Mouse (Mus musculus) spleen, adult 2 months (tissue): ENCODE results near the gene Tfrc. TPM values are rescaled to one million over a fixed set of nuclear protein-coding genes. Genes with fewer than 3 reads are reported as not detected.

Experiments
- DNase-seq, 2 experiments: peaks; one replicate each; pipeline versions ENCODE4 v3.0.0 to v3.0.0-alpha.2; 2012 to 2021; ENCODE audit warnings: low spot score in 2 of 2, low read depth in 1 of 2
- H3K27ac ChIP-seq: fragments of 200-500 bp; 2 replicates; pipeline ENCODE4 v1.5.1; 2012; ENCODE audit warnings: low read length, inconsistent platforms; ENCODE audit not compliant: insufficient read depth
- H3K27me3 ChIP-seq: fragments of 200-500 bp; 2 replicates; pipeline ENCODE4 v1.6.1; 2012; ENCODE audit warnings: mild to moderate bottlenecking, moderate library complexity, low read length, inconsistent platforms; ENCODE audit not compliant: control insufficient read depth, insufficient read depth
- H3K36me3 ChIP-seq: fragments of 200-500 bp; 2 replicates; pipeline ENCODE4 v1.6.1; 2012; ENCODE audit warnings: mild to moderate bottlenecking, low read length, inconsistent platforms; ENCODE audit not compliant: control insufficient read depth, insufficient read depth
- H3K4me1 ChIP-seq: fragments of 200-500 bp; 2 replicates; pipeline ENCODE4 v1.6.1; 2011; ENCODE audit warnings: inconsistent platforms; ENCODE audit not compliant: control insufficient read depth, insufficient read depth, insufficient read length
- H3K4me3 ChIP-seq: fragments of 200-500 bp; 2 replicates; pipeline ENCODE4 v1.5.1; 2011; ENCODE audit warnings: mild to moderate bottlenecking, inconsistent platforms; ENCODE audit not compliant: insufficient read depth, insufficient read length; ENCODE audit errors: extremely low read depth
- CTCF ChIP-seq: fragments of 200-500 bp; IDR thresholded peaks from 2 replicates; pipeline ENCODE4 v1.5.1; 2011; ENCODE audit warnings: mild to moderate bottlenecking, inconsistent platforms; ENCODE audit not compliant: insufficient read depth, insufficient read length, insufficient replicate concordance; ENCODE audit errors: extremely low read depth
- POLR2A ChIP-seq: fragments of 200-500 bp; IDR thresholded peaks from 2 replicates; pipeline ENCODE4 v1.6.1; 2011; ENCODE audit warnings: low read depth, low read length, inconsistent platforms
- WGBS: fragments of 180-500 bp; shearing (Covaris S2); methylation state at CpG from one replicate; pipeline ENCODE4 v1.1.7; 2018; 5-methylcytosine and 5-hydroxymethylcytosine counted together
- polyA plus RNA-seq: library from polyadenylated mRNA; depleted of rRNA; stranded (reverse); fragments of >200 nt; gene quantifications from 2 replicates; pipeline ENCODE4 v1.2.3, GENCODE M21; 2012

Tfrc gene
- polyA plus RNA-seq, 1 experiment: 11.9 TPM

GRCm38 (mm10) chr16:32668030-32668429, 59.3 kb downstream of the Tfrc start:
- Histone ChIP-seq H3K27me3 (no peaks in the 10 kb centered on the region), H3K4me3 (no peak overlapping the region), H3K4me1 (peaks cover 2% of the 10 kb centered on the region; the same call in 1 of the 2 replicates), H3K36me3 (peaks cover 27% of the 10 kb centered on the region), H3K27ac (no peak overlapping the region)
- 82% methylated on average over 10 of the region's 10 CpGs for WGBS
- no peak for DNase-seq
- TF ChIP-seq CTCF: no peak
- no peak for TF ChIP-seq POLR2A

- peak in 1 of 2 experiments; percentile 52 for DNase-seq
- 88% methylated on average over 4 of the region's 4 CpGs for WGBS
- H3K27ac ChIP-seq: no peak overlapping the region
These were observed 59.8 kb downstream of the Tfrc start for GRCm38 (mm10) chr16:32668472-32668871.

DNA sequence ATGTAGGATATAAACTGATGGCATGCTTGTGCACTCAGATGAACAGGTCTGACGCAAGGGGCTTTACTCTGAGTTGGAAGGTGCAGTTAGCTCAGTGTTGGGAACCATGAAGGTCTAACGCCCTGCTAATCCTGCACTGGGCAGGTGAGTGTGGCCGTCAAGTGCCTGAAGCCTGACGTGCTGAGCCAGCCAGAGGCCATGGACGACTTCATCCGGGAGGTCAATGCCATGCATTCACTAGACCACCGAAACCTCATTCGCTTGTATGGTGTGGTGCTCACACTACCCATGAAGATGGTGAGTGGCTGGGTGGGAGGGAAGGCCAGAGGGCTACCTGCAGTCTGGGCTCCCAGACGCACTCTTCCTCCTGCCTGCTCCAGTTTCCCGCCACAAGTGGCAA, 60.5 kb downstream of the Tfrc start:
- Histone ChIP-seq H3K4me1 (no peaks in the 10 kb centered on the region; the same call in 1 of the 2 replicates), H3K36me3 (peaks cover 30% of the 10 kb centered on the region), H3K27me3 (no peaks in the 10 kb centered on the region), H3K27ac (no peak overlapping the region), H3K4me3 (no peak overlapping the region)
- WGBS: 97% methylated on average over 10 of the region's 10 CpGs
- TF ChIP-seq CTCF: no peak
- TF ChIP-seq POLR2A: no peak
- DNase-seq: no peak

More at GRCm38 (mm10) chr16:32668472-32668871, 59.8 kb downstream of the Tfrc start:
- Histone ChIP-seq H3K4me3 (no peak overlapping the region), H3K4me1 (peaks cover under 1% of the 10 kb centered on the region; the same call in 1 of the 2 replicates), H3K36me3 (peaks cover 30% of the 10 kb centered on the region), H3K27me3 (no peaks in the 10 kb centered on the region)
- no peak for TF ChIP-seq POLR2A
- peak; percentile 44; the same call in 1 of the 2 replicates for TF ChIP-seq CTCF

- H3K27ac ChIP-seq: no peak overlapping the region; the same call in 1 of the 2 replicates
- DNase-seq: no peak
- 84% methylated on average over 10 of the region's 10 CpGs for WGBS
- TF ChIP-seq POLR2A: no peak
- no peak for TF ChIP-seq CTCF
- peaks cover 32% of the 10 kb centered on the region for H3K36me3 ChIP-seq
- no peaks in the 10 kb centered on the region; the same call in 1 of the 2 replicates for H3K4me1 ChIP-seq
- no peak overlapping the region for H3K4me3 ChIP-seq
- H3K27me3 ChIP-seq: no peaks in the 10 kb centered on the region
These were observed 61.8 kb downstream of the Tfrc start for GRCm38 (mm10) chr16:32670354-32671124.

GRCm38 (mm10) chr16:32671206-32671887, 62.6 kb downstream of the Tfrc start:
- Histone ChIP-seq H3K27ac (no peak overlapping the region), H3K36me3 (peaks cover 39% of the 10 kb centered on the region), H3K4me3 (no peak overlapping the region), H3K4me1 (no peaks in the 10 kb centered on the region; the same call in 1 of the 2 replicates), H3K27me3 (no peaks in the 10 kb centered on the region)
- 88% methylated on average over 13 of the region's 13 CpGs for WGBS
- no peak for TF ChIP-seq POLR2A
- no peak for TF ChIP-seq CTCF
- no peak for DNase-seq

DNA sequence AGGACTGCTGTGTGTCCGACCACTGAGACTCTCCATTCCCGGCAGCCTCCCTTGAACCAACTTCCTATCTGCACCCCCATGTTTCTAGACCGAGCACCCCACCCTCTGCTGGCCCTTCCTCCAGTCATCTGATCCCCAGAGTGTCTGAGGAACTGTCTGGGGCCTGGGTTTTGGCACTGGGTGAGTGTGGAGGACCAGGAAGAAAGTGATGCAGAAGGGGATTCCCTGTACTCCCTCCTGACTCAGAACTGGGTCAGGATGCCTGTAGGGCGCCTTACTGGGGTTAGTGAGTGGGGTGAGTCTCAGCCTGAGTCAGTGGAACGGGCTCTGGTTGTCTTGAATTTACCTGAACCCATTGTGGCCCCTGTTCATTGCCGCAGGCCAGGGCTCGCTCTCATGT, 63.5 kb downstream of the Tfrc start:
- H3K4me1 ChIP-seq: no peaks in the 10 kb centered on the region
- no peak overlapping the region for H3K4me3 ChIP-seq
- H3K27me3 ChIP-seq: no peaks in the 10 kb centered on the region
- H3K36me3 ChIP-seq: peaks cover 48% of the 10 kb centered on the region
- no peak for DNase-seq
- TF ChIP-seq CTCF (no peak), POLR2A (no peak)
- H3K27ac ChIP-seq: no peak overlapping the region
- 92% methylated on average over 7 of the region's 7 CpGs for WGBS

DNA sequence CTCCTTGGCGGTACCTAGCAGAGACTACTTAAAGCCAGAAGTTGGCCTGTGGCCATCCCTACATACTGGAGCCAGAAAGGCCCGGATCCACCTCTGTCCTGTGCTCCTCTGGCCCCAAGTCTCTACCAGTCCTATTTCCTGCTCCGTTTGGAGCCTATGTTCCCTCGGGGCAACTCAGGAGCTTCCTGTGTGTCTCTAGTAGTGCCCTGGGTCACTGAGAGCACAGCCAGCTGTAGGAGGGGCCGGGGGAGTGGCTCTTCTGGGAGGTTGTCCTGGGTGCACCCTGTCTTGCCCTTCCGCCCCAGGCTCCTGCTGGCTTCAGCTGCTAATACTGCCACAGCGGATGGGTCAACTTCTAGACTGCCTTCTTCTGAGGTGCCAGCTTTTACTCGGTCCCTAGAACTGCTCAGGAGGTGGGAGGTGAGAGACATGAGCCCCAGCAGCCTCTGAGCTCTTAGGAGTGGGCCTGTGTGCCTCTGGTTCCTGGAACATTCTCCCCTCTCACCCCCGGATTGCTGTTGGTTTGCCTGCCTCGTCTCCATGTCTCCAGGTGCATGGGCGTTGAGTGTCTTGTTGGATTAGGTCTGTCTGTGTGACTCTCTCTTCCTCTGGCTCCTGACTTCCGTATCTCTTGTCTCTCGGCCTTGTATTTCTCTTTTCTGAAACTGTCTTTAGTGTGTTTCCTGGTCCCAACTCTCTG, 64.3 kb downstream of the Tfrc start:
- H3K27me3 ChIP-seq: no peaks in the 10 kb centered on the region
- H3K36me3 ChIP-seq: peaks cover 51% of the 10 kb centered on the region
- no peak overlapping the region for H3K4me3 ChIP-seq
- TF ChIP-seq POLR2A (no peak), CTCF (no peak)
- no peak for DNase-seq
- H3K27ac ChIP-seq: 0 out of 2 replicates have a peak overlapping the region, but pooled peaks have one; percentile 4
- no peaks in the 10 kb centered on the region for H3K4me1 ChIP-seq
- 76% methylated on average over 13 of the region's 13 CpGs for WGBS
